Mouse (Mus musculus) liver, embryonic 11.5 days (tissue): Measurements from ENCODE around the gene Nrxn3. TPM values are rescaled to one million over a fixed set of nuclear protein-coding genes. Genes with fewer than 3 reads are reported as not detected.

Source experiments
- ATAC-seq: fragments of 200-750 bp; cut with Nextera tagmentation; replicated peaks from 2 replicates; pipeline ENCODE4 v1.8.0; 2017; ENCODE audit warnings: moderate number of reproducible peaks, mild to moderate bottlenecking, moderate TSS enrichment, moderate library complexity; ENCODE audit not compliant: low FRiP score
- DNase-seq: peaks from one replicate; pipeline ENCODE4 v3.0.0-alpha.2; 2017; ENCODE audit warnings: low spot score
- H3K27ac ChIP-seq: fragments of 300-500 bp; sonication (generic); 2 replicates; pipeline ENCODE4 v1.5.1; 2014; ENCODE audit warnings: mild to moderate bottlenecking, low read depth, low read length, control low read depth
- H3K27me3 ChIP-seq: fragments of 300-500 bp; sonication (generic); replicated peaks from 2 replicates; pipeline ENCODE4 v1.6.1; 2014; ENCODE audit warnings: low read length, mixed read lengths; ENCODE audit not compliant: control insufficient read depth, insufficient read depth
- H3K36me3 ChIP-seq: fragments of 300-500 bp; sonication (generic); 2 replicates; pipeline ENCODE4 v1.6.1; 2014; ENCODE audit warnings: mild to moderate bottlenecking, low read length, moderate library complexity, mixed read lengths; ENCODE audit not compliant: control insufficient read depth, insufficient read depth
- H3K4me1 ChIP-seq: fragments of 300-500 bp; sonication (generic); replicated peaks from 2 replicates; pipeline ENCODE4 v1.6.1; 2014; ENCODE audit warnings: low read length, mixed read lengths; ENCODE audit not compliant: control insufficient read depth, insufficient read depth
- H3K4me2 ChIP-seq: fragments of 300-500 bp; sonication (generic); 2 replicates; pipeline ENCODE4 v1.6.1; 2014; ENCODE audit warnings: mild to moderate bottlenecking, control low read depth, moderate library complexity
- H3K4me3 ChIP-seq: fragments of 300-500 bp; sonication (generic); 2 replicates; pipeline ENCODE4 v1.5.1; 2014; ENCODE audit warnings: low read depth, low read length, control low read depth
- H3K9ac ChIP-seq: fragments of 300-500 bp; sonication (generic); 2 replicates; pipeline ENCODE4 v1.6.1; 2014; ENCODE audit warnings: low read depth, low read length, control low read depth
- H3K9me3 ChIP-seq: fragments of 300-500 bp; sonication (generic); 2 replicates; pipeline ENCODE4 v1.6.1; 2016; ENCODE audit warnings: low read length, inconsistent platforms, mixed read lengths; ENCODE audit not compliant: control insufficient read depth
- WGBS: fragments of 180-500 bp; shearing (Covaris S2); extraction: QIAGEN DNeasy Blood & Tissue Kit; methylation state at CpG from one replicate; pipeline ENCODE4 v1.1.7; 2014; 5-methylcytosine and 5-hydroxymethylcytosine counted together
- polyA plus RNA-seq: library from polyadenylated mRNA; unstranded; fragments of >200 nt; fragmentation: Nextera tagmentation; extraction: Ambion mirVana; gene quantifications from 2 replicates; pipeline ENCODE4 v1.2.1, GENCODE M21; 2014

Gene Nrxn3
- polyA plus RNA-seq, 1 experiment from 2014 or later: 3.3 TPM

DNA sequence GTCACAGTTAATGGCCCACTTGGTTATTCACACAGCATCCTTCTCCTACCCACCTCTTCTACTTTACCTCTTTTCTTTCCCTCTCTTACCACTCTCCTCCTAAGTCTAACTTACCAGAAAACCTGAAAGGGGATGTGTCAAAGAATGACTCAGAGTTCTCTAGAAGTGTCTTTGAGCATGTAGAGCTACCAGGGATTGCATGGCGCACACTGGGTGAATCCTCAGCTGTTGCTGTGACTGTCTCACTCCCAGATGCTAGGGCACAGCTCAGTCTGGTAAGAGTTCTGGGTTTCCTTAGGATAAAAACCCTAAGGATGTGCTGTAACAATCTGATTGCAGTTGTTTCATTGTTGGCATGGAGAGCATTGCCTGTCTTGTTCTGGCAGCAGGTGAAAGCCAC is 108.2 kb downstream of the Nrxn3 start:
- no peak overlapping the region for H3K4me3 ChIP-seq
- WGBS: 71% methylated on average over 1 of the region's 1 CpGs
- no peaks in the 10 kb centered on the region for H3K36me3 ChIP-seq
- H3K4me1 ChIP-seq: no peaks in the 10 kb centered on the region
- H3K9me3 ChIP-seq: no peaks in the 10 kb centered on the region
- ATAC-seq (no peak), DNase-seq (no peak)
- no peaks in the 10 kb centered on the region for H3K27me3 ChIP-seq
- H3K9ac ChIP-seq: no peak overlapping the region
- no peak overlapping the region for H3K27ac ChIP-seq
- H3K4me2 ChIP-seq: no peak overlapping the region

DNA sequence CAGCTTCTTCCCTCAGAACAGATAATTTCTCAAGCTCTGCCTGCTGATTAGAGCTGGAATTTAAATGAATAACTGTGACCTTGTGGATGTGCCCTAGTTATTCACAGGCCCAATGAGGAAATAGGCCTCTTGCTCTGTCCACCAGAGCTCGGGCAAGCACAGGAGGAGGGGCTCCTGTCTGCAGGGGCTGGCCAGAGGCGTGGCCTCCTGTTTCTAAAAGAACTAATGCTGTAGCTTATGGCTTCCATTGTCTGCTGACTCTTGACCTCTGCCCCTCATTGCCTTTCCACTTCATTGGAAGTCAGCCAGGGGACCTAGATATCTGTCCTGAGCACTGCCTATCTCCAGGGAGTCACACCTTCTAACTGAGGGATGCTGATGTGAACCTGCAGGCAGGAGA is 113.1 kb downstream of the Nrxn3 start:
- Histone ChIP-seq H3K4me3 (no peak overlapping the region), H3K9me3 (no peaks in the 10 kb centered on the region), H3K27me3 (no peaks in the 10 kb centered on the region), H3K27ac (no peak overlapping the region), H3K4me2 (no peak overlapping the region), H3K36me3 (no peaks in the 10 kb centered on the region), H3K4me1 (no peaks in the 10 kb centered on the region), H3K9ac (no peak overlapping the region)
- no peak for DNase-seq
- WGBS: 40% methylated on average over 2 of the region's 2 CpGs
- ATAC-seq: 0 out of 2 replicates have a peak, but pooled peaks have one; percentile 34

DNA sequence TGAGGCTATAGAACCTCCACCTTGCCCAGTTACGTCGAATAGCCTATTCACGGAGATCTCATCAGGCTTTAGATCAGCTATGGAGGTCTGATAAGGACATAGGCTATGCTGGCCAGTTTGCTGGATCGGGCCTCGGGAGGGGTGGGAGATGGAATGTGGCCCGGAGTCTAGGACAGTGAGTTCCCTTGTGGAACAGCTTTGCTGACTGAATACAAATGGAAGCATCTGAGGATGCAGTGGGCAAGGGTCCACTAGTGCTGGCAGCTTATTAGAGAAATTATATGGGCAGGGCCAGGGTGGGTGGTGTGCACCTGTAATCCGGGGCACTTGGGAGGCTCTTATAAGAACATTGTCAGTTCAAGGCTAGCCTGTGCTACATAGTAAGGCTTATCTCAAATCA is 117.0 kb downstream of the Nrxn3 start:
- Histone ChIP-seq H3K4me2 (no peak overlapping the region), H3K4me3 (no peak overlapping the region), H3K9me3 (no peaks in the 10 kb centered on the region), H3K27ac (no peak overlapping the region), H3K36me3 (no peaks in the 10 kb centered on the region), H3K4me1 (no peaks in the 10 kb centered on the region), H3K9ac (no peak overlapping the region), H3K27me3 (no peaks in the 10 kb centered on the region)
- WGBS: 86% methylated on average over 7 of the region's 7 CpGs
- DNase-seq: no peak
- ATAC-seq: no peak

DNA sequence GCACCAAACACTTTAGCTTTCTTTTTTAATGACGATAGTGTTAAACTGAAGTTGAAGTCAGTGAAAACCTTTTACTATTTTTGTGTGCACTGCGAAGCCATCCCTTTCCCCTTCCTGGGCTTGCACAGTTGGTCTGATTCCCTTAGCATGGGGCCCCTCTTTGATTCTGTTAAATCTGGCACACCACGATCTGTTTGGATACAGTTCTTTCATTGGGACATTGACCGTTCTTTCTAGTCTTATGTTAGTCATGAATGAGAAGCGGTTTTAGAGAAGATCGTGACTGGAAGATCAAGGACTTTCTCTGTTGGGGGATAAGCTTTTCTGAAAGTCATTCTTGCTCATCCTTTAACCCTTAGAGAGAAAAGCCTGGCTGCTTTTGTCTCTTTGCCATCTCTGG is 118.7 kb downstream of the Nrxn3 start:
- H3K9ac ChIP-seq: no peak overlapping the region
- no peak for DNase-seq
- no peak for ATAC-seq
- no peaks in the 10 kb centered on the region for H3K36me3 ChIP-seq
- no peak overlapping the region for H3K27ac ChIP-seq
- no peak overlapping the region for H3K4me3 ChIP-seq
- 86% methylated on average over 6 of the region's 6 CpGs for whole genome bisulfite sequencing
- H3K4me2 ChIP-seq: no peak overlapping the region
- H3K27me3 ChIP-seq: no peaks in the 10 kb centered on the region
- H3K9me3 ChIP-seq: no peaks in the 10 kb centered on the region
- H3K4me1 ChIP-seq: no peaks in the 10 kb centered on the region

DNA sequence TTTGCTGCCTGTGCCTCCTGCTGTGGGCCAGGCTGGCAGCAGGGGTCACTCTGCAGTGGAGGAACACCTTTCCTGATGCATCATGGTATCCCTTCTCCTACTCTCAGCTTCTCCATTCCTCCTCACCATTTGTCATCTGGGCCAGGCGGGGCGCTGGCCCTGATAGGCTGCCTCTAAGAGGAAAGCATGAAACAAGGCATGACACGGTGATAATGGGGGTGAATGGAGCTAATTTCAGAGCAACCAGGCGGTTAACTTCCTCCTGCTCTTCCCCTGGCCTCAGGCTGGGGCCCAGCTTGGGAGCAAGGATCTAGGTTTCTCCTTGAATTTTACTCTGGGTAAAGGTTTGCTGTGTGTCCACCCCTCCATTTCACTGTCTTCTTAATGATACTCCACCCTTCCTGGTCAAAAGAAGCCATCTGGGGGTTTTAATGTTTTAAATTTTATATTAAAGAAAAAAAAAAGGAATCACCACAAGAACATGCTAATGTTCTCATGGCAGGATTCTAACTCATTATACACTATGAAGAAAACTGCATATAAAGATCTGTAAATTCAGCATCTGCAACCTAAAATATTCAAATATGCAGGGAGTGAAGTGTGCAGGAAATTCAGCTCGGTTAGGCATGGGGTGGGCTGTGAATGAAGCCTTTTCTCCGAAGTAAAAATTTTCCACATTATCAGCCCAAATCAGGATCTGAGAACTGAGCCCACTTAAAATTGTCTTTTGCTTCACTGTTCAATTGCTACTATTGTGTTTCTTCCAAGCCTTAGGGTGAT is 127.9 kb downstream of the Nrxn3 start:
- Histone ChIP-seq H3K36me3 (no peaks in the 10 kb centered on the region), H3K9ac (no peak overlapping the region), H3K4me1 (no peaks in the 10 kb centered on the region), H3K27me3 (no peaks in the 10 kb centered on the region), H3K4me2 (no peak overlapping the region), H3K27ac (no peak overlapping the region), H3K9me3 (no peaks in the 10 kb centered on the region), H3K4me3 (no peak overlapping the region)
- ATAC-seq (peak; percentile 39; the same call in 1 of the 2 replicates), DNase-seq (no peak)
- WGBS: 46% methylated on average over 6 of the region's 6 CpGs

DNA sequence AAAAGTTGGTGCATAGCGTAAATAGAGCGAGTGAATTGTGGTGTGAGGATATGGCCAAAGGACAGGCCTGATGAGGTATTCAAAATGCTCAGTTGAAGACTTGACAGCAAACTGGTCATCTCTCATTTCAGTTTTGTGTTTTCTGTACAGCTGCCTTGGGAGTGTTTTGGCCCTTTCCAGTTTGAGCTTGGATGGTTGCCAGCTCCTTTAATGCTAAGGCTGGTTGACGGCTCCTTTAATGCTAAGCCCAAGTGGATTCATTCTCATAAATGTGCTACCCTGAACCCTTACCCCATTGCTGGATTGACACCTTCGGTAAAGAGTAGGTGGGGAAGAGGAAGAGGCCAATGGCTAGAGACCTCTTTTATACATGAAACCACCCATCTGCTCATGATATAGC is 131.4 kb downstream of the Nrxn3 start:
- H3K4me1 ChIP-seq: no peaks in the 10 kb centered on the region
- no peaks in the 10 kb centered on the region for H3K36me3 ChIP-seq
- H3K4me3 ChIP-seq: no peak overlapping the region
- no peaks in the 10 kb centered on the region for H3K27me3 ChIP-seq
- DNase-seq: no peak
- 76% methylated on average over 4 of the region's 4 CpGs for WGBS
- ATAC-seq: no peak
- no peak overlapping the region for H3K9ac ChIP-seq
- H3K9me3 ChIP-seq: no peaks in the 10 kb centered on the region
- no peak overlapping the region for H3K27ac ChIP-seq
- no peak overlapping the region for H3K4me2 ChIP-seq

DNA sequence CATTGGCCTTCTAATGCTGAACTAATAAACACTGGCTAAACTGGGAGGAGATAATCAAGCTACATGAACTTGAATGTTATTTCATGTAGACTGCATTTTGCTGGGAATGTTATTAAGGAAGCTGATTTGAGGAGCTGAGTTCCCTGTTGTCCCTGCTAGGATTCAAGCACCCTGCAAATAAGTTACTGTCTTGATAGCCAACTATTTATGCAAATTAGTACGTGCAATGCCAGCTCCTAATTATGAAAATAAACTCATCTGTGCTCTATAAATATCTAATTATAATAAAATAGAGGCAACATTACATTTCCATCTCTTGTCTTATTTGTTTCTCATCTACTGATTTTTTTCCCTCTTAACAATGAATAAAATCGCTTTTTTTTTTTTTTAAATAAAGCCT is 135.0 kb downstream of the Nrxn3 start:
- H3K9ac ChIP-seq: no peak overlapping the region
- no peak overlapping the region for H3K27ac ChIP-seq
- no peak for ATAC-seq
- WGBS: 71% methylated on average over 2 of the region's 2 CpGs
- H3K4me1 ChIP-seq: no peaks in the 10 kb centered on the region
- no peak for DNase-seq
- H3K9me3 ChIP-seq: no peaks in the 10 kb centered on the region
- H3K4me3 ChIP-seq: no peak overlapping the region
- H3K36me3 ChIP-seq: no peaks in the 10 kb centered on the region
- no peaks in the 10 kb centered on the region for H3K27me3 ChIP-seq
- no peak overlapping the region for H3K4me2 ChIP-seq

DNA sequence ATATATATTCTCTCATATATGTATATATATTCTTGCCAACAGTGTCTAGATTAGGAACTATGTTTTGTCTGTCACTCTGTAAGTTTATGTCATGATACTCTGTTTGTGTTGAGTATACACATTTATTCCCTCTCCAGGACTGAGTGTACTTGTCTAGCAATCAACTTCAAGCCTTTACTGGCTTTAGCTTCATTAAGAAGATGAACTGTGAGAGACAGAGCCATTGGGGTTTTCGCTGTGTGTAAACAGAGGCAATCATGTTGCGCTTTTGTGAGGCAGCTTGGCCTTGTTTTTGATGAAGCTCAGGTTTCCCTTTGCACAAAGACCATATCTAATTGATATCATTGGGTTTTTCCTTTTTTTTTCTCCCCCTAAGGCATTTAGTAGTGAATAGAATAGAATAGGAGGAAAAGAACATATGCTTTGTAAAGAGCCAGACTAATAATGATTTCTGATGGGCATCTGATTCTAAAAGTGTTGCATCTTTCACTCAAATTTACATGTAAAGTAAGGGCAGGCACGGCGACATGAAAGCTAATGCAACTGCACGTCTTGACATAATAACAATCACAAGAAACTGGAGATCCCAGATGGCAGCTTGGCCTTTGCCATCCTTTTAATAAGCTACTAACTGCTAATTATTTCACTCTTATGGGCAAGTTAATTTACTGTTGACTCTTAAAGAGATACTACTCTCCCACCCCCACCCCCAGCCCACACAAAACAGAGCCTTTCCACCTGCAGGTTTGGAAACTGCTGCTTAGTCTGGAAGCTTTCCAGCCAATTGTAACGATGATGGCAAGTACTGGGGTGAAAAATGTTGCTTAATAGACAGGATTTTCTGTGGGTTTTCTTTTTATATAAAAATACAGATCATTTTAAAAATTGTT is 137.0 kb downstream of the Nrxn3 start:
- DNase-seq (no peak), ATAC-seq (no peak)
- Histone ChIP-seq H3K36me3 (no peaks in the 10 kb centered on the region), H3K4me2 (no peak overlapping the region), H3K27ac (no peak overlapping the region), H3K9me3 (no peaks in the 10 kb centered on the region), H3K4me3 (no peak overlapping the region), H3K4me1 (no peaks in the 10 kb centered on the region), H3K9ac (no peak overlapping the region), H3K27me3 (no peaks in the 10 kb centered on the region)
- 77% methylated on average over 6 of the region's 6 CpGs for WGBS
